Mouse (Mus musculus): Measurements from ENCODE around the gene Tmem267.
A peak's percentile ranks its signal among the peaks of the same experiment; 100 is the strongest.

The Tmem267 gene

DNA sequence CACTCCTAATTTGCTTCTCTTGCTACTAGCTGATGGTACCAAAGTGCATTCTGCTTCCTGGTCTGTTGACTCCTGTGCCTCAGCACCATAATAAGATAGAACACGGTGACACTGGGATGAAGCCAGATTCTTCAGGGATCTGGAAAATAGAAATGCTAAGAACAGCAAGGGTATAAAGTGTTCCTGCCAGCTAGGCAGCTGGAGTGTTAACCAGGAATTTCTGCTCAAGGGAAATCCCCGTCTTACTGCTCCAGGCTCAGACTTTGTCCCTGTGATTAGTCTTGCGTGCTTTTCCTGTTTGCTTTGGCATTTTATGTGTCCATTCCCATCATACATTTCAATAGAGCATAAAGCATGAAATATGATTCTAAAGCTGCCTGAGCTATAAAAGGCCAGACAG is 131.9 kb downstream of the Tmem267 start:
- DNase-seq, result peak; percentile 85 to 86

DNA sequence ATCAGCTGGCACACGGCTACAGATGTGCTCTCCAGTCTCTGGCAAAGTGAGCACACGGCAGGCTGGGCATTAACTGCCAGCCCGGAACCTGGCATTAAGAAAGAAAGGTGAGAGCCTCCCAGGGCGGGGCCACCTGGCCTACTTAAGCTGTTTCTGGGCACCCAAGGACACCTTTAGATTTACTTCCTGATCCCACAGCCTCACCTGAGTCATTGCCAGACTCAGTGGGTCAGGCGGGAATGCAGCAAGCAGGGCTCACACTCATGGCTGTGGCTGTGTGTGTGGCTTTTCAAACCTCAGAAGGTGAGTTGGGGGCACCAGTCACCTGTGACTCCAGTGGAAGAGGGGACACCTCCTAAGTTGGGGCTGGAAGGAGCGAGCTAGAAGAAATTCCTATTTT is 135.8 kb downstream of the Tmem267 start, which contains the start of gene Ccl28:
TSS of gene Ccl28 (plus strand) at position 186 of the 400 bp plus-strand sequence.
- DNase-seq, result no peak

DNA sequence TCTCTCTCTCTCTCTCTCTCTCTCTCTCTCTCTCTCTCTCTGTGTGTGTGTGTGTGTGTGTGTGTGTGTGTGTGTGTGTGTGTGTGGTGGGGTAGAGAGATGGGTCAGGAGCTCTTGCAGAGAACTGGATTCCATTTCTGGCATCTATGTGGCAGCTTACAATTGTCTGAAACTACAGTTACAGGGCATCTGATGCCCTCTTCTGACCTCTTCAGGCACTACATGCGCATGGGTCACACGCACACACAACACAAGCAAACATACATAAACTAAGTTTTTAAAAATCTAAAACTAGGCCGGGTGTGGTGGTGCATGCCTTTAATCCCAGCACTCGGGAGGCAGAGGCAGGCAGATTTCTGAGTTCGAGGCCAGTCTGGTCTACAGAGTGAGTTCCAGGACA is 138.1 kb downstream of the Tmem267 start:
- peak; percentile 35 to 73 for DNase-seq

DNA sequence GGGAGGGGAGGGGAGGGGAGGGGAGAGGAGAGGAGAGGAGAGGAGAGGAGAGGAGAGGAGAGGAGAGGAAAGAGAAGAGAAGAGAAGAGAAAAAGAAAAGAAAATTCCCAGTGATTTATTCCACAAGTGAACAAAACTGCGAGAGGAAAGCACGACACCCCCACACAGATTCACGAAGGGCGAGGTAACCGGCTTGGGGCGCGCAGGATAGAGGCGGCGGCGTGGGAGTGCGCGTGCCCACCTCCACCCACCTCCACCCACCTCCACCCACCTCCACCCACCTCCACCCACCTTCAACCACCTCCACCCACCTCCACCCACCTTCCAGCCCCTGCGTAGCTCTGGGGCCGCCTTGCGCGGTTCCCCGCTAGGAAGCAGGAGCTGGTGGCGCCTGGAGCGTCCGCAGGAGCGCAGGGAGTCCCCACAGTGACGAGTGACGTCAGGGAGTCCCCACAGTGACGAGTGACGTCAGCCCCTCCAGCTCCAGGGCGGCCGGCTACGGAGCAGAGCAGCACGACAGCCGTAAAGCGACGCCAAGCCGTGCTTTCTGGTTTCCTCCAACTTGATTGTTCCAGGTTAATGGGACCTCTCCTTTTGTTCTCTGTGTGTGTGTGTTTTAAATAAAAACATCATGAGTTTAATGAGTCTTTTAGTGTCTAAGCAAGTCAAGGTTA is 143.8 kb downstream of the Tmem267 start:
- DNase-seq, result peak; percentile 78 to 83

DNA sequence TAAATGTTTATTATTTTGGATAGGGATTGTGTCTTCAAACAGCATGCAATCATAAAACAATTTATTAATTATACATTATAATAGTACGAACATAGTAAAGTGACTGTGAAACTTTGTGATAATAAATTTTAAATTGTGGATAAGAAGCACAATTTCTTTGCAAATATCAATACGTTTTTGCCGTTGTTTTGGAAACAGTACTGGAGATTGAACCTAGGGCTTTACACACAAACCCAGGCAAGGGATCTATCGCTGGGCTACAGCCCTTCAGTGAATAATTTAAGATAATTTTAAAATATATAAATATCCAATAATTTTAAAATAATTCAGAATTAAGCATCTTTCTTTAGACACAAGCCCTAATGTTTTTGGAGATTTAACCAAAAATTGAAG is 144.3 kb downstream of the Tmem267 start:
- no peak for DNase-seq

DNA sequence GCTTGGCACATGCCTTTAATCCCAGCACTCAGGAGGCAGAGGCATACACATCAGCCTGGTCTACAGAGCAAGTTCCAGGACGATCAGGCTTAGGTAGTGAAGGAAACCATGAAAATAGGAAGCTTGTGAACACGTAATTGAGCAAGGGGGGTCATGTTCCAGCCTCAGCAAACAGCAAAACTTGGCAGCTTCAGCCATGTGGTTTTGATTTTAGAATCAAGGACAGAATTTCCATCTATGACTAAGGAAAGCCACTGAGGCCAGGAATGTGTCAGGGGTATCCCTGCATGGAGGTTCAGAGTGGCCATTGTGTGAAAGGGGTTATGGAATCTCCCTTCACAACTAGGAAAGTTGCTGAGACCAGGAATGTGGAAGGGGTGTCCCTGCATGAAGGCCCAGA is 147.7 kb downstream of the Tmem267 start:
- no peak for DNase-seq

DNA sequence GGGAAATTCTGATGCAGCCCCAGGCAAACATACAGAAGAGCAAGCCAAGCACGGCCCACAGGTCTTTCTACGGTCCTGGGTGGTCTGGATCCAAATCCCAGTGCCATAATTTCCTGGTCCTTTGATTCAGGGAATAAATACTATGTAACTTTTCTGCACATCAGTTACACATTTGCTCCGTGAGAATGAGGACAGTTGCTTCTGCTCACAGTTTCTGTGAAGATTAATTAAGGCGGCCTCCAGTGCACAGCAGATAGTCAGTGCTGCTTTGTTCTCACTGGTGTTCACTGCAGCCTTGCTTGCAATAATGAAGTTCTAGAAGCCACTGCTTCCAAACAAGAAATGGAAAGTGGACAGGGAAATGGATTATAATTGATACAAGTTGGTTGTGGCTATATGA is 150.0 kb downstream of the Tmem267 start:
- DNase-seq, result peak in 1 of 2 experiments; percentile 40

DNA sequence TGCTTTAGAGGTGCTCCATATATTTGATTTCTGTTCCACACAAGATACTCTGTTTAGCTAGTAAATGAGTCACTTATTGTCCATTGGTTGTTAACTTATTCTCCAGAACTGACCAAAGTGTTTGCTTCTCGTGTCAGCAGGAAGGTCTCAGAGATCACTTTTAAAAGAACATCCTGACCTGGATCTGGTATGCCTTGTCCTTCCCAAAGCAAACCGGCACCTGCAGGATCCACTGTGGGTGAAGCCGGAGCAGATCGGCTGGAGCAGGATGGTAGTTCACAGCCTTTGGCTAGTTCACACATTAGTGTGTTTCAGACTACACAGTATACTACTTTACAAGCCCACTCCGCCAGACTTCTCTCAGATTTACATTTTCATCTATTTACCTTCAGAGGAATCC is 150.6 kb downstream of the Tmem267 start:
- DNase-seq, result peak; percentile 70

DNA sequence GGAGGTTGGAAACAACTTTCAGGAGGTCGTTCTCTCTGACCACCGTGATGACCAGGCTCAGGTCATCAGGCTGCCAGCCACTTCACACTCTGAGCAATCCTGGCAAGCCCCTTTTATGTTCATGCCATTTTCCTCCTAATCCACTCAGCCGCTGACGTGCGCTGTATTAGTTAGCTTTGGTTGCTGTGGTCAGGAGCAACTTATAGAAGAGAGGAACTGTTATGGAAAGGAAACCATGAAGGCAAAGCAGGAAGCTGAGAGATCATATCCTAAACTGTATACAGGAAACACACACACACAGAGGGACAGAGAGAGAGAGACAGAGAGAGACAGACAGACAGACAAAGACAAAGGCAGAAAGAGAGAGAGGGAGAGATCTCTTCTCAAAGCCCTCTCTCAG is 151.5 kb downstream of the Tmem267 start:
- DNase-seq, result no peak

DNA sequence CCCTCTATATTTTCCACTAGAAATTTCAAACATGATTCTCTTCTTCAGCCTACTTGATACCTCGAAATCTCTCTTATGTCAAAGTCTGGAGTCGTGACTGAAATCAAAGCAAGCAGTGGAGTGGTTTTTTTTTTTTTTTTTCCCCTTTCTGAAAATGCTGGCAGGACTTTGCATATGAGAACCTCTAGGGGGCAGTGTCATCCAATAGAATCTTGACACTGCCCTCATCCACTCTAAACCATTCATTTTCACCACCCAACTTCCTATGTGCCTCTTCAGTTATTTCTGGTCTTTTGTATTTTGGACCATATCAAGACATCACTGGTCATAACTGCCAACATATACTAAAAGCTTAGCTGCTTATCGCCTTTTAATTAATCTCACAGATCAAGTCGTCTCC is 152.7 kb downstream of the Tmem267 start:
- no peak for DNase-seq

DNA sequence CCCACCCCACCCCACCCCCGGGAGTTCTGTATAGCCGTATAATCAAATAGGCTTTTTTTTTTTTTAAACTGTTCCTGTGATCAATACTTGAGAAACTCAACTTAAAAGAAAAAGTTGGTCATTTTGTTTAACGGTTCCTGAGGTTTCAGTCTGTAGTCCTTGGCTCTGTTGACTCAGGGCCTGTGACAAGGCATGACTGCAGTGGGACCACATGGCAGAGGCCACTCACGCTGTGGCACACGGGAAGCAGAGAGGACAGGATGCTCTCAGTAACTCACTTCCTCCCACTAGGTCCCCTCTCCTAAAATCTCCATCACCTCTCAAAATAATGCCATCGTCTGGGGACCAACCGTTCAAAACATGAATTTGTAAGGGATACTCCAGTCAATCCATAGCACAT is 153.3 kb downstream of the Tmem267 start:
- no peak for DNase-seq

DNA sequence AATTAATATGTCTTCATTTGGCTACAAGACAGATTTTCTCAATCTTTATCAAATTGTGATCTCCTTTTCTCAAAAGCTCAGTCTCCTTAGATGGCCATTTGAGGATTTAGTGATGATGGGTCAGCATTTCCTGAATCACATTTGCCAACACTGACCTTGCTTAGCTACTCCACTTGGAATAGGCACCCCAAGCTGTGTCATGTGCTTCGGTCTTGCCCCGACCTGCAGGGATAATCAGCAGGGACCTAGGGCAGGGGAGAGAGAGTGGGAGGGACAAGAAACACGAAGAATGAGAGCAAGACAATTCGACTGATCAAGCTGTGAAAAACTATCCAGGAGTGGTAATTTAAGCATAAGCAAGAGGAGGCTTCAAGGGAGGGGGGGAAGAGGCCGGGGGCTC is 156.9 kb downstream of the Tmem267 start:
- no peak for DNase-seq

DNA sequence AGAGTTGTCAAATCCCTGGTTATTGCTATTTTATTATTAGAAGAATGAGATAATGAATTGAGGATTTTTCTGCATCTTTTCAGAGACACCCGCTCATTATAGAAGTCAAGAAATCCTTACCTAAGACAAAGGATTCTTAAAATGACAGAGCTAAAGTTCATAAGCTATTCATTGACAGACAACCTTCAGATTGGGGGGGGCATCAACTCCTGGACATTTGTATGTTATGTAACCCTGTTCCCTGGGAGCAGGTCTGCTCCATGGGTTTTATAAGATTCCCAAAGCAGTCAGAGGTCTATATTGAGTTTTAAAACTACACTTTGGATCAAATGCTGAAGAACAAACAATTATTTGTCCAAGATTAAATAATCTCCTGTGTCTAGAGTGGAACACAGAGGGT is 158.7 kb downstream of the Tmem267 start:
- peak in 1 of 2 experiments; percentile 34 for DNase-seq

DNA sequence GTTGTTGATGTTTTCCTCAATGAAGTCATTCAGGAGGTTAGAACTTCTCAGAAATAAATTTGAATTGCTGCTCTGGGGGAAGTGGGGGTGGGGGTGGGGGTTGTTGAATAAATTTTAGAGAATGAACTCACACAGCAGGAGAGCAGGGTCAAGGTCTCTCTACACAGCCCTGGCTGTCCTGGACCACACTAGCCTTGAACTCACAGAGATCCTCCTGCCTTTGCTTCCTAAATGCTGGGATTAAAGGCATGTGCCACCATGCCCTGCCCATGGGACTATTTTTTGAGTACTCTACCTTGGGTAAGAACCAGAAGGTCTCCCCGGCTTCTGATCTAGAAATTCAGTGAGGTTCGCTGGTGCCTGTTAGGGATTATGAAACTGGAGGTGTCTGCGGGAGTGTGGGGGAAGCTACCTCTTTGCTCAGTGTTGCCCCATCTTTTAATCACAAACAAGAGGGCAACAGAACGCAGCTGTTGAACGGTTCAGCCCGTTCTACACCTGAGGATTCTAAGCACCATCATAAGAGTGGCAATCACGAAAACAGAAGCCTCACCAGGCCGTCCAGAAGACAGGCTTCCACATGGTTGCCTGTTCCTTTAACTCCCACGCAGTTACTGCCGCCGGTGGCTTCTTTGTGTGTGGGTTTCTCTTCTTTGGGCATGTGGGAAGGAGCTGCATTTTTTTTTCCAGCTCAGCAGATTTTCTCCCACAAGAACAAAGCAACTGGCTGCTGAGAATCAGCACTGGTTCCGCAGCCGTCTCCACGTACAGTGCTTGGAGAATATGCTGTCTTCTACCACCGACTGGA is 161.3 kb downstream of the Tmem267 start:
- DNase-seq, result no peak

DNA sequence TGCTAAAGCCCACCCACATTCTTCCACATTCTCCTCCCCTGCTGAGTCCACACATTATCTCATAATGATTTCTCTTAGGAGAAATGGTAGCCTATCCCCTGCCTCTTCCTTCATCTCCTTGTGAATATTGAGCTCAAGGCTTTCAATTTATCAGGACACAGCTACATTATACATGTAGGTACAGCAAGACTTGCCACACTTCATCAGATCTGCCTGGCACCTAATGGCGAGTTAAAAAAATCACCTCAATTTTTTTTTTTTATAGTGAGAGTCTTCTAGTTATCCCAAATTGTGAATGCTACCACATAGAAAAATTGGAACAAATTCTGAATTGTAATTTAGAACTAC is 161.8 kb downstream of the Tmem267 start:
- DNase-seq, result no peak

DNA sequence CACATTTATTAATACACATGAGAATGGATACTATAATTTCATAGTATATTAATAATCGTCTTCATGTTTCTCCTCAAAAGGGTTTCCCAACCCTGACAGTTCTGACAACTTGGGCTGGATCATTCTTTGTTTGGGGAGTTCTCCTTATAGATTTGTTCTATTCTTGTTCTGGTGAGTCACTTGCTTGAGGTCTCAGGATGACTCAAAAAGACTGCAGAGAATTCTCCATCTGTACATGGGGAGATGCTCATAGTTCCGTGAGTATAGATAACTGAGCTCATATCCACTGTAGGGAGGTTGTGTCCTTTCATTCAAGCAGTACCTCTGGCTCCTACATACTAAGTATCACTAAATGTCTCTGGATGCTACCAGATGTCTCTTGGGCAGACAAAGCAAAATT is 166.9 kb downstream of the Tmem267 start:
- no peak for DNase-seq

DNA sequence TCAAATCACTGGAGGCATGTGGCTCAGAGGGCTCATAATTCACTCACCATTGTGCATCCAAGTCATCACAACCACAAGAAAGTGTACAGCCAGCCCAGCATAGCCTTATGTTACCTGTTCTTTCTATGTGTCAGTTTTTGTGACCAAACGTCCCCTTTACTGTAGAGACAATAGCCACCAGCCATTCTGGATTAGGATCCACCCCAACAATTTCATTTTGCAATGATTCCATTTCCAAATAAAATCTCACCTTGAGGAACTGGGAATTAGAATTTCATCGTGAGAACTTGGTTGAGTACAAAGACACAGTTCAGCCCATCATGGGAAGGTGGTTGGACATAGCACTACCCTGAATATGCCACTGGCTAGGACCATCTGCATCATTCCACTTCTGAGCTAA is 168.4 kb downstream of the Tmem267 start:
- no peak for DNase-seq

DNA sequence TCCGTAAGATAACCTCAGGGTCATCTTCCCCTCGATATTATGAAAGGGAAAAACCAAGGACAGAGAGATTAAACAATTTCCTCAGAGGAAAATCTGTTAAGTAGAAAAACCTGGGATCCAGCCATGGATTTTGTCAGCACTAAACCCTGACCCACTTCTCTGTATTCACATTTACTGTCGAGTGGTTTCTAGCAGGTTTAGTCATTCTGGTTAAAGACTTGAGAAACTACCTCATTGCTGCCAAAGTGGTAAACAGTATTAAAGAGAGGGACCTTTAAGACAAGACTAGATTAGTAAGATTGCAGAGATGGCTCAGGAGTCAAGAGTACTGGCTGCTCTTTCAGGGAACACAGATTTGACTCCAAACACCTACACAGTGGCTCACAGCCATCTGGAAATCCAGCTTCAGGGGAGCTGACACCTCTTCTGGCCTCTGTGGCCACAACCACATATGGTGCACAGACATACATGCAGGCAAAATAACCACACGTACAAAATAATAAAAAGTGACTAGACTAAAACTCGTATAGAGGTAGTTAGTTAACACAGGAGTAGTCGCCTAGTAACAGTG is 169.1 kb downstream of the Tmem267 start:
- DNase-seq, result no peak
